Mouse (Mus musculus) MEL (cell line): Measurements from ENCODE around the gene Syt16.

Experiments used
- CHD1 ChIP-seq: IDR thresholded peaks from 2 replicates; pipeline ENCODE4 v1.6.1; 2012; ENCODE audit warnings: low read depth, mild to moderate bottlenecking, inconsistent platforms, low read length, improper control_type of control experiment
- CTCF ChIP-seq, 3 experiments: IDR thresholded peaks in 2 of 3; conservative IDR thresholded peaks in 1 of 3; 2 replicates each; pipeline ENCODE4 v1.5.1; 2011 to 2012; ENCODE audit warnings: low read length in 3 of 3, low read depth in 2 of 3, mild to moderate bottlenecking in 2 of 3, improper control_type of control experiment in 1 of 3, inconsistent platforms in 1 of 3, mixed read lengths in 1 of 3, moderate library complexity in 1 of 3; ENCODE audit not compliant: control insufficient read depth in 1 of 3, insufficient read depth in 1 of 3, poor library complexity in 1 of 3, severe bottlenecking in 1 of 3
- E2F4 ChIP-seq: IDR thresholded peaks from 2 replicates; pipeline ENCODE4 v1.6.1; 2011; ENCODE audit warnings: low read depth, low read length, improper control_type of control experiment, borderline replicate concordance
- EP300 ChIP-seq, 2 experiments: IDR thresholded peaks; 2 replicates each; pipeline ENCODE4 v1.6.1; 2011; ENCODE audit warnings: improper control_type of control experiment in 2 of 2, low read length in 2 of 2, low read depth in 1 of 2, mild to moderate bottlenecking in 1 of 2
- MAZ ChIP-seq: IDR thresholded peaks from 2 replicates; pipeline ENCODE4 v1.6.1; 2012; ENCODE audit warnings: low read depth, mild to moderate bottlenecking, inconsistent platforms, low read length, improper control_type of control experiment
- POLR2A ChIP-seq, 2 experiments: IDR thresholded peaks; 2 replicates each; pipeline ENCODE4 v1.6.1; 2011 to 2012; ENCODE audit warnings: low read length in 2 of 2, mild to moderate bottlenecking in 2 of 2, control low read depth in 1 of 2, improper control_type of control experiment in 1 of 2, low read depth in 1 of 2, moderate library complexity in 1 of 2; ENCODE audit not compliant: control insufficient read depth in 1 of 2, insufficient read depth in 1 of 2, poor library complexity in 1 of 2
- POLR2AphosphoS2 ChIP-seq: IDR thresholded peaks from 2 replicates; pipeline ENCODE4 v1.6.1; 2011; ENCODE audit warnings: low read length, improper control_type of control experiment
- RAD21 ChIP-seq: IDR thresholded peaks from 2 replicates; pipeline ENCODE4 v1.6.1; 2011; ENCODE audit warnings: mild to moderate bottlenecking, low read depth, low read length, improper control_type of control experiment
- USF2 ChIP-seq, 2 experiments: IDR thresholded peaks; 2 replicates each; pipeline ENCODE4 v1.6.1; 2011 to 2012; ENCODE audit warnings: improper control_type of control experiment in 2 of 2, low read length in 2 of 2, borderline replicate concordance in 1 of 2, inconsistent platforms in 1 of 2, low read depth in 1 of 2, mild to moderate bottlenecking in 1 of 2; ENCODE audit not compliant: insufficient read depth in 1 of 2
- ZKSCAN1 ChIP-seq: IDR thresholded peaks from 2 replicates; pipeline ENCODE4 v1.6.1; 2012; ENCODE audit warnings: low read depth, mild to moderate bottlenecking, inconsistent platforms, low read length, improper control_type of control experiment, moderate library complexity

GRCm38 (mm10) chr12:74015491-74015890, 18.0 kb downstream of the Syt16 start:
- TF ChIP-seq POLR2AphosphoS2, result no peak
- TF ChIP-seq CTCF (IDR thresholded peaks at IDR 0.05 in 2 of 3, conservative IDR thresholded peaks at IDR 0.05 in 1 of 3; ENCODE audit: control insufficient read depth in 1 of 3, insufficient read depth in 1 of 3, low read depth in 2 of 3, low read length in 3 of 3, poor library complexity in 1 of 3, severe bottlenecking in 1 of 3), result no peak
- TF ChIP-seq RAD21, result no peak
- no peak for TF ChIP-seq POLR2A (IDR thresholded peaks at IDR 0.05; ENCODE audit: control insufficient read depth in 1 of 2, insufficient read depth in 1 of 2, low read depth in 1 of 2, low read length in 2 of 2, poor library complexity in 1 of 2)
- no peak for TF ChIP-seq ZKSCAN1
- TF ChIP-seq MAZ, result no peak
- TF ChIP-seq CHD1, result no peak
- no peak for TF ChIP-seq E2F4
- no peak for TF ChIP-seq EP300 (IDR thresholded peaks at IDR 0.05; ENCODE audit: low read depth in 1 of 2, low read length in 2 of 2)
- TF ChIP-seq USF2 (IDR thresholded peaks at IDR 0.05; ENCODE audit: borderline replicate concordance in 1 of 2, insufficient read depth in 1 of 2, low read depth in 1 of 2, low read length in 2 of 2), result no peak
